Mouse (Mus musculus): Measurements from ENCODE around the gene H2-T22. TPM values are rescaled to one million over a fixed set of nuclear protein-coding genes. Genes with fewer than 3 reads are reported as not detected.

H2-T22 gene
- total and polyA plus RNA-seq, 3 experiments, result 7.4 to 23.8 (median 10.6) TPM

- Histone ChIP-seq H3K4me1 (ENCODE audit: control insufficient read depth, insufficient read depth, low read length) (peaks cover 17% of the 10 kb centered on the region), H3K27ac (peak overlapping the region; percentile 89), H3K9ac (ENCODE audit: low read depth, low read length) (no peak overlapping the region), H3K4me3 (no peak overlapping the region), H3K36me3 (ENCODE audit: control insufficient read depth, insufficient read depth, low read length) (no peaks in the 10 kb centered on the region; the same call in 1 of the 2 replicates), H3K27me3 (ENCODE audit: control insufficient read depth, insufficient read depth, low read length) (no peaks in the 10 kb centered on the region), H3K79me2 (replicated peaks; ENCODE audit: control insufficient read depth, insufficient read depth, low read length) (no peaks in the 10 kb centered on the region)
- 92% methylated on average over 6 of the region's 6 CpGs for WGBS
- intact Hi-C loops (cut with DNase I), result no loop called here
- TF ChIP-seq EP300 (IDR thresholded peaks at IDR 0.05; ENCODE audit: insufficient read depth, low read depth, low read length) (no peak), POLR2A (IDR thresholded peaks at IDR 0.05; ENCODE audit: insufficient read depth, low read depth, low read length) (no peak), CTCF (IDR thresholded peaks at IDR 0.05) (no peak)
- no peak for DNase-seq
These were observed 19.6 kb downstream of the H2-T22 start for GRCm38 (mm10) chr17:36022922-36023321.

GRCm38 (mm10) chr17:36022098-36022497, 20.4 kb downstream of the H2-T22 start:
- H3K27me3 ChIP-seq (ENCODE audit: control insufficient read depth, insufficient read depth, low read length), result no peaks in the 10 kb centered on the region
- H3K79me2 ChIP-seq (replicated peaks; ENCODE audit: control insufficient read depth, insufficient read depth, low read length), result no peaks in the 10 kb centered on the region
- H3K36me3 ChIP-seq (ENCODE audit: control insufficient read depth, insufficient read depth, low read length), result no peaks in the 10 kb centered on the region; the same call in 1 of the 2 replicates
- DNase-seq, result no peak
- TF ChIP-seq POLR2A (IDR thresholded peaks at IDR 0.05; ENCODE audit: insufficient read depth, low read depth, low read length), result no peak
- TF ChIP-seq EP300 (IDR thresholded peaks at IDR 0.05; ENCODE audit: insufficient read depth, low read depth, low read length), result no peak
- TF ChIP-seq CTCF (IDR thresholded peaks at IDR 0.05), result no peak
- peaks cover 17% of the 10 kb centered on the region for H3K4me1 ChIP-seq (ENCODE audit: control insufficient read depth, insufficient read depth, low read length)
- intact Hi-C loops (cut with DNase I), result no loop called here
- no peak overlapping the region for H3K9ac ChIP-seq (ENCODE audit: low read depth, low read length)
- WGBS, result 94% methylated on average over 9 of the region's 9 CpGs
- peak overlapping the region; percentile 96 for H3K27ac ChIP-seq
- H3K4me3 ChIP-seq, result no peak overlapping the region

DNA sequence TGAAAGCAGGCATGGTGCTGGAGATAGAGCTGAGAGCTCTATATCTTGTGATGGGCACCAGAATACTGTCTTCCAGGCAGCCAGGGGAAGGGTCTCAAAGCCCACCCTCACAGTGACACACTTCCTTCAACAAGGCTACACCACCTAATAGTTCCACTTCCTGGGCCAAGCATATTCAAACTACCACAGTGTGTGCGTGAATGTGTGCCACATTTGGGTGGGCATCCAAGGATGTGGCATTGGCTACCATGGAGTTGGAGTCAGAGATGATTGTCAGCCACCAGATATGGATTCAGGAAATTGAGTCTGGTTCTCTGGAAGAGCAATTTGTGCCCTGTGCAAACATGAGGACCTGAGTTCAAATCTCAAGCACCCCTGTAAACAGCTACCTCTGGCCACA, 21.2 kb downstream of the H2-T22 start:
- DNase-seq, result no peak
- no peak overlapping the region for H3K4me3 ChIP-seq
- H3K79me2 ChIP-seq (replicated peaks; ENCODE audit: control insufficient read depth, insufficient read depth, low read length), result no peaks in the 10 kb centered on the region
- TF ChIP-seq CTCF (IDR thresholded peaks at IDR 0.05) (no peak), POLR2A (IDR thresholded peaks at IDR 0.05; ENCODE audit: insufficient read depth, low read depth, low read length) (no peak), EP300 (IDR thresholded peaks at IDR 0.05; ENCODE audit: insufficient read depth, low read depth, low read length) (no peak)
- WGBS, result 84% methylated on average over 1 of the region's 1 CpGs
- intact Hi-C loops (cut with DNase I), result no loop called here
- peak overlapping the region; percentile 96 for H3K27ac ChIP-seq
- H3K4me1 ChIP-seq (ENCODE audit: control insufficient read depth, insufficient read depth, low read length), result peaks cover 17% of the 10 kb centered on the region
- no peaks in the 10 kb centered on the region; the same call in 1 of the 2 replicates for H3K36me3 ChIP-seq (ENCODE audit: control insufficient read depth, insufficient read depth, low read length)
- H3K27me3 ChIP-seq (ENCODE audit: control insufficient read depth, insufficient read depth, low read length), result no peaks in the 10 kb centered on the region
- H3K9ac ChIP-seq (ENCODE audit: low read depth, low read length), result no peak overlapping the region

- TF ChIP-seq EP300 (IDR thresholded peaks at IDR 0.05; ENCODE audit: insufficient read depth, low read depth, low read length), result peak; percentile 69; the same call in 1 of the 2 replicates
- TF ChIP-seq CTCF (IDR thresholded peaks at IDR 0.05), result peak; percentile 58
- peak; percentile 56 for TF ChIP-seq POLR2A (IDR thresholded peaks at IDR 0.05; ENCODE audit: insufficient read depth, low read depth, low read length)
- peak within 1 kb of the TSS; percentile 96 for H3K27ac ChIP-seq
- no peaks in the 10 kb centered on the region for H3K27me3 ChIP-seq (ENCODE audit: control insufficient read depth, insufficient read depth, low read length)
- H3K9ac ChIP-seq (ENCODE audit: low read depth, low read length), result peak within 1 kb of the TSS; percentile 66
- peak within 1 kb of the TSS; percentile 48 for H3K4me3 ChIP-seq
- H3K4me1 ChIP-seq (ENCODE audit: control insufficient read depth, insufficient read depth, low read length), result peaks cover 17% of the 10 kb centered on the region
- H3K36me3 ChIP-seq (ENCODE audit: control insufficient read depth, insufficient read depth, low read length), result no peaks in the 10 kb centered on the region; the same call in 1 of the 2 replicates
- 14% methylated on average over 15 of the region's 15 CpGs for WGBS
- peak; percentile 82 to 90 for DNase-seq
- no peaks in the 10 kb centered on the region for H3K79me2 ChIP-seq (replicated peaks; ENCODE audit: control insufficient read depth, insufficient read depth, low read length)
- intact Hi-C loops (cut with DNase I), result no loop called here
These were observed 22.1 kb downstream of the H2-T22 start, which contains the start of gene H2-T24 for GRCm38 (mm10) chr17:36020191-36021073. TSS of gene H2-T24 (minus strand) at chr17:36020560.

DNA sequence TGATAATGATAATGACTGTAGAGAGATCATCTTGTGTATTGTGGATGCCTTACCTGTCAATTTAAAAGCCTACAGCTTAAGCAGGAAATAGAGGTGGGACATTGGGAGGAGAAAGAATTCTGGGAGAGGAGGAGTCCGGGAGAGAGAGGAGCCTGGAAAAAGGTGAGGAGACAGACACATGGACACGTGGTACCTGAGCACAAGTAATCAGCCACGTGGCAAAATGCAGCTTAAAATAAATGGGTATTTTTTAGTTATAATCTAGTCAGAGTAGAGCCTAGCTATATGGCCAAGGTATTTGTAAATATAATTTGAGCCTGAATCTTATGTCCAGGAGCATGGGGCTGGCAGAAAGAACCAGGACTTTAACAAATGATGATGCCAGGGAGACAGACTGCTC, 23.0 kb downstream of the H2-T22 start:
- intact Hi-C loops (cut with DNase I), result no loop called here
- H3K36me3 ChIP-seq (ENCODE audit: control insufficient read depth, insufficient read depth, low read length), result no peaks in the 10 kb centered on the region; the same call in 1 of the 2 replicates
- TF ChIP-seq EP300 (IDR thresholded peaks at IDR 0.05; ENCODE audit: insufficient read depth, low read depth, low read length) (no peak), POLR2A (IDR thresholded peaks at IDR 0.05; ENCODE audit: insufficient read depth, low read depth, low read length) (no peak), CTCF (IDR thresholded peaks at IDR 0.05) (no peak)
- H3K79me2 ChIP-seq (replicated peaks; ENCODE audit: control insufficient read depth, insufficient read depth, low read length), result no peaks in the 10 kb centered on the region
- 30% methylated on average over 3 of the region's 3 CpGs for WGBS
- peaks cover 17% of the 10 kb centered on the region for H3K4me1 ChIP-seq (ENCODE audit: control insufficient read depth, insufficient read depth, low read length)
- peak overlapping the region; percentile 48 for H3K4me3 ChIP-seq
- no peaks in the 10 kb centered on the region for H3K27me3 ChIP-seq (ENCODE audit: control insufficient read depth, insufficient read depth, low read length)
- no peak for DNase-seq
- H3K27ac ChIP-seq, result peak overlapping the region; percentile 96
- peak overlapping the region; percentile 66 for H3K9ac ChIP-seq (ENCODE audit: low read depth, low read length)

GRCm38 (mm10) chr17:36018979-36019378, 23.6 kb downstream of the H2-T22 start:
- intact Hi-C loops (cut with DNase I), result no loop called here
- peak in 1 of 2 experiments; percentile 66 for DNase-seq
- Histone ChIP-seq H3K9ac (ENCODE audit: low read depth, low read length) (no peak overlapping the region), H3K4me3 (peak overlapping the region; percentile 48), H3K27me3 (ENCODE audit: control insufficient read depth, insufficient read depth, low read length) (no peaks in the 10 kb centered on the region), H3K4me1 (ENCODE audit: control insufficient read depth, insufficient read depth, low read length) (peaks cover 14% of the 10 kb centered on the region), H3K79me2 (replicated peaks; ENCODE audit: control insufficient read depth, insufficient read depth, low read length) (no peaks in the 10 kb centered on the region), H3K27ac (peak overlapping the region; percentile 96), H3K36me3 (ENCODE audit: control insufficient read depth, insufficient read depth, low read length) (no peaks in the 10 kb centered on the region; the same call in 1 of the 2 replicates)
- WGBS, result 36% methylated on average over 2 of the region's 2 CpGs
- TF ChIP-seq POLR2A (IDR thresholded peaks at IDR 0.05; ENCODE audit: insufficient read depth, low read depth, low read length) (peak; percentile 54; the same call in 1 of the 2 replicates), EP300 (IDR thresholded peaks at IDR 0.05; ENCODE audit: insufficient read depth, low read depth, low read length) (peak; percentile 90), CTCF (IDR thresholded peaks at IDR 0.05) (peak; percentile 17; the same call in 1 of the 2 replicates)
